Mouse (Mus musculus) left cerebral cortex, postnatal 4 days (tissue): ENCODE measurements around the gene Nup35. TPM values are rescaled to one million over a fixed set of nuclear protein-coding genes. Genes with fewer than 3 reads are reported as not detected.

ENCODE experiments used
- DNase-seq: peaks from one replicate; pipeline ENCODE4 v3.0.0-alpha.2; 2022
- intact Hi-C: fragments of 180-260 bp; cut with DNase I; formaldehyde crosslinking; loops from one replicate; pipeline ENCODE4 v1.15.1; 2025
- microRNA-seq: library from miRNA; unstranded; fragments of <30 nt; microRNA quantifications from one replicate; pipeline ENCODE4 v1.2.0, GENCODE M21; 2022
- total RNA-seq, 2 experiments: library from RNA; stranded (reverse); gene quantifications; 2 replicates each; pipeline ENCODE4 v1.2.3; 2021

Nup35 gene
- total RNA-seq, 2 experiments from 2014 or later = 26.5 to 28.1 TPM

GRCm38 (mm10) chr2:80632336-80633026 lies 15.4 kb downstream of the Nup35 start:
- intact Hi-C loops = no loop called here
- no peak for DNase-seq

- intact Hi-C loops = no loop called here
- DNase-seq = peak; percentile 90
Observed at GRCm38 (mm10) chr2:80638364-80639241, 21.6 kb downstream of the Nup35 start.

- DNase-seq = no peak
- intact Hi-C loops = no loop called here
Observed at GRCm38 (mm10) chr2:80639398-80639797, 22.4 kb downstream of the Nup35 start.

- intact Hi-C loops = no loop called here
- no peak for DNase-seq
Observed at GRCm38 (mm10) chr2:80639864-80640263, 22.8 kb downstream of the Nup35 start.

- DNase-seq = no peak
- intact Hi-C loops = no loop called here
Observed at GRCm38 (mm10) chr2:80661414-80661813, 44.4 kb downstream of the Nup35 start.

GRCm38 (mm10) chr2:80662682-80663081 lies 45.6 kb downstream of the Nup35 start:
- DNase-seq = no peak
- intact Hi-C loops = no loop called here

- DNase-seq = peak; percentile 38
- intact Hi-C loops = no loop called here
Observed at GRCm38 (mm10) chr2:80667396-80667964, 50.4 kb downstream of the Nup35 start.

GRCm38 (mm10) chr2:80669868-80670666 lies 53.0 kb downstream of the Nup35 start:
- intact Hi-C loops = no loop called here

GRCm38 (mm10) chr2:80678803-80679202 lies 61.8 kb downstream of the Nup35 start:
- DNase-seq = no peak
- intact Hi-C loops = no loop called here

More at GRCm38 (mm10) chr2:80669868-80670666, 53.0 kb downstream of the Nup35 start:
- DNase-seq = no peak

GRCm38 (mm10) chr2:80683727-80684239 lies 66.7 kb downstream of the Nup35 start:
- intact Hi-C loops = no loop called here

GRCm38 (mm10) chr2:80684396-80685071 lies 67.5 kb downstream of the Nup35 start:
- intact Hi-C loops = no loop called here
- no peak for DNase-seq

More at GRCm38 (mm10) chr2:80683727-80684239, 66.7 kb downstream of the Nup35 start:
- no peak for DNase-seq

GRCm38 (mm10) chr2:80688261-80688660 lies 71.2 kb downstream of the Nup35 start:
- DNase-seq = no peak
- intact Hi-C loops = no loop called here

GRCm38 (mm10) chr2:80707429-80707828 lies 90.4 kb downstream of the Nup35 start:
- no peak for DNase-seq
- intact Hi-C loops = no loop called here

Small RNAs within 50 kb of the gene (microRNA-seq; reads per million reads assigned to microRNA genes)
- gene Mir684-1 = not detected

Other genes with a start within 250 kb of the Nup35 start
- gene Frzb, start 169.6 kb upstream of the Nup35 start, total RNA-seq = 1 to 10 TPM; 7.2 to 7.7 TPM
- 100 to 1,000 TPM; 250 to 254 TPM for gene Nckap1, start 35.9 kb upstream of the Nup35 start, total RNA-seq
- 10 to 100 TPM; 19.0 to 23.7 TPM for gene Dusp19, start 191 bp upstream of the Nup35 start, total RNA-seq